Mouse (Mus musculus) cerebellum, adult 11-12 months (tissue): ENCODE results near the gene Sh3bp5.
A peak's percentile ranks its signal among the peaks of the same experiment; 100 is the strongest.

Experiments
- DNase-seq: peaks from one replicate; pipeline ENCODE4 v3.0.0; 2022

Gene Sh3bp5

DNA sequence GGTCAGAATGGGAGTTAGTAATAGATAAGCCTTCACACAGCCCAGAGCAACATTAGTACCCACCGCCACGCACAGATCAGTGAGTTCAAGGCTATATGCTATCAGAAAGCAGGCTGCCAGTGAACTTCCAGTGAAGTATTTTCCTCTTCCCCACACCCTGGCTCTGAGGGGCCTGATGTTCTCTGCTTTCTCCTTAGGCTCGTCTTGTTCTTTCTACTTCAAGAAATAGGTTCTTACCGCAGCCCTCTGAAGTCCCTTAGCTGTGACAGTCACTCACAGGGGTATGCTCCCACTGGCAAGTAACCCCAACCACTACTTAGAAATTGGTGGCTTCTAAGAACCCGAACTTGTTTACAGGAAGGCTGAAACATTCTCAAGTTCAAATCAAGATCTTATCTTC is 2.8 kb downstream of the Sh3bp5 start:
- DNase-seq, result no peak

DNA sequence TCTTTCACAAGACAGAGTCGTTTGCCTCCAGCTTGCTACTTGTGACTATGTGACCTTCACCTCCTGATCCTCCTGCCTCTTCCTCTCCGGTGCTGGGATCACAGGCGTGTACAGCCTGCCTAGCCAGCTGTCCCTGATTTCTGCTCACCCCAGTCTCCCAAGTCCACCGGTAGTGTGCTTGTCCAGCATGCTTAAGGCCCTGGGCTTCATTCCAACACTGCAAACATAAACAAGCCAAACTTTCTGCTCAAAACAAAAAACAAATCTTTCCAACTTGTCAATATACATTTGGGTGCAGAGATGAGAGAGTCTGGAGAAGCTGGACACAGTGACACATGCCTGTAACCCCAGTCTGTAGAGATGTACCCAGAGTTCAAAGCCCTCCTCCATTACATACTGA is 3.5 kb downstream of the Sh3bp5 start:
- DNase-seq, result peak; percentile 49

DNA sequence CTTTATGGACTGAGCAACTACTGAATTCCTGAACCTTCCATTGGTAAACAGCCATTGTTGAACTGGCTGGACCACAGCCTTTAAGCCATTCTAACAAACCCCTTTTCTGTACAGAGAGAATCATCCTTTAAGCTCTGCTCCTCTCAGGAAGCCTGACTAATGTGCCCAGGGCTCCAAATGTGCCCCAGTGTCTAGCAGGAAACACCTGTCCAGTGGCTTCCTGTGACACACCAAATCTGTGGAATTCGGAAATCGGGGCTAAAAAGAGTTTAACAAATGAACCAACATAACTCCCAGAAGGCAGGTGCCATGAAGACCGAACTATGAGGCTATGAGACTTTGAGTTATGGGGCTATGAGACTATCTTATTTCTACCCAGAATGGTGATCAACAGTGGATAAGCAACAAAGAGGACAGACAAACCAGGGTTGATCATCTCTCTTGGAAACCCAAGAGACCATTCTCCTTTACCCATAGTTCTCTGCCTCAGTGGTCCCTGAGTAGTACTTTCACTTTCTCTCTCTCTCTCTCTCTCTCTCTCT is 4.0 kb downstream of the Sh3bp5 start:
- no peak for DNase-seq

DNA sequence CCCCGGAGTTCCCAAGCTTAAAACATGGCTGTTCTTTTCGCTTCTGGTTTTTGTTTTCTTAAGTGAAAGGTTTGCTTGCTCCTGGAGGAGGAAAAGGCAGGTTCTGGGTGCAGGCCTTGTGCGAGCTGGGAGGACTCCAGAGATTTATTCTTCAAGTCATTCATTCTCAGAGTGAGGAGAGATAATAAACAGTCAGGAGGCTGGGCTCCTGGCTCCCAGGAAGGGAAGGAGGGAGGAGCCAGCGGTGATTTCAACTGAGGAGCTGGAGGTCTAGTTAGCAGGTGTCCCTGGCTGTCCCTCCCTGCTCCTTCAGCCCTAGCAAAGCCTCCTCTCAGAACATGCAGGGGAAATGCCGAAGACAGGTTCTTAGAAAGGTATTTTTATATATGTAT is 6.9 kb downstream of the Sh3bp5 start:
- peak; percentile 43 for DNase-seq

DNA sequence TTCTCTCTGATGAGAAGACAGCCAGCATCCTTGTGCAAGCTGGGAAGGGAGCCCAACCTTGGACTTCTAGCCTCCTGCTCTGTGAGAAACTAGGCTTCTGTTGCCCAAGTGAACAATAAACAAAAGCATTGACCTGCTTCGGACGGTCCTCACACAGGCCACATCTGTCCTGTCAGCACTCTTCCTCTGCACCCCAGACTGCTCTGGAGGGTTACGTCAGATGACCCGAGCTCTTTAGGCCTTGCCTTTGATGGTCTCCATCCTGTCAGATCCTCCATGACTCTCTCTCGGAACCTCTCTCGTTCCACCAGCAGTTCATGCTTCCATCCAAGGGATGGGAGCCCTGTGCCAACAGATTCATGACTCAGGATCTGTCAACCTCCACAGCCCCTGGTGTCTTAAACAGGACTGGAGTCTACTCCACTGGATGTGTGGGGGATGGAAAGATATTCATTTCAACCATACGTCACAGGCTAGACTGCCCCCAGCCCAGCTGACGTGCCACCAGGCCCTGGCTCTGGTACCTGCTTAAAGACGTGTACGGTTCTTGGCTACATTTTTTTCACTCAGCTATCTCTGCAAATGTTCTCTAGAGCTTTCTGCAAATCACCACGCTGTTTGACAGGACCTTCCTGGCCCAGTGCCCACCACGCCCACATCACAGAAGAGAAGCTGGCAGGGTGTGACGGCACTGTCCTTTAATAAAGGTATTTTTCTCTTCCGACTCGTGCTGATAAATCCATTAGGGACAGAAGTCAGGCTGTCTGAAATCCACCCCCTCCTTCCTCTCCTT is 7.5 kb downstream of the Sh3bp5 start:
- peak; percentile 82 for DNase-seq

DNA sequence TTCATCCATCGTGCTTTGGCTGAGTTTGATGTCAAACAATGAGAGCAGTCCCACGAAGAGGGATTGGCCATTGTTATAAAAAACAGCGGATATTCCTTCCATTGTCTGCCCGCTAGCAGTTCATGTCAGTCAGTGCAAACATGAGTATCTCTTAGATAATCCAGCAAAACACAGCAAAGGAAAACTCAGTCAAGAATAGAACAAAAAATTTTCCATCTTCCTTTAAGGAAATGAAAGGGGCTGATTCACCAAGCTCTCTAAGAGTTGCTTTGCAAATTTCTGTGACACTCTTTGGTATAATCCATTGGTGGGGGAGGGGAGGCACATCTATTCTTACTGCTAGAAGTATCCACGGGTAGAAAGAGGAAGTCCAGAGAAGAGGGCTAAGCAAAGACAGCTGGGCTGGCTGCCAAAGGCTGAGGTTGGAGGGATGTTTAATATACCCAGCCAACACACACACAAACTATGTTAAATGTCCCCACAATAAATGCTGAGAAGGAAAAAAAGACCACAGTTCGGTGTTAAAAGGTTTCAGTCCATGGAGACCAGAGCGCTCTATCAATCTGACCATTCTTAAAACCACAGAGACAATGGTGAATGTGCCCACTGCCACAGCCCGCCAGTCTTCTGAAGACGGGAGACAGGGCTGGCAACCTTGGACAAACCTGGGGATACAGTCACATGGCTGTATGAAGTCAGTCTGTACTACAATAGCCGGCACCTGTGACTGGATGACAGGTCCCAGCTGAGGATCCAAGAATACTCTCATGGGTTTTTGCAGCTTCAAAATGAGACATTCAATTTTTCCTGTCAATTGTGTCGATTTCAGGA is 12.7 kb downstream of the Sh3bp5 start:
- peak; percentile 45 for DNase-seq

DNA sequence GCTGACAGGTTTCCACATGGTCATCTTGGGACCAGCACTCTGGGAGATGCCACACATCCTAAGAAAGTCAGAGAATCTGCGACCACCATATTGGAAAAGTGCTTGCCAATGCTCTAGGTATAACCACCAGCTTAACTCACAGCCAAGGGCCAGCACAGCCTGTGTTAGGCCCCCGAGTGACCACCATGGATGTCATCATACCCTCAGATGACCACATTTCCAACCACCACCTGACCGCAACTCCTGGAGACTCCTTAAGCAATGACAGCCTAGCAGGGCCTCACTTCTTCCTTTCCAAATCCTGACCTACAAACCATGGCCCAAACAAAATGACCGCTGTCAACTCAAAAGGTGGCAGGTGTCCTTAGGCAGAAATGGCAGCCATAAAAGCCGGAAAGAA is 13.5 kb downstream of the Sh3bp5 start:
- peak; percentile 15 for DNase-seq

DNA sequence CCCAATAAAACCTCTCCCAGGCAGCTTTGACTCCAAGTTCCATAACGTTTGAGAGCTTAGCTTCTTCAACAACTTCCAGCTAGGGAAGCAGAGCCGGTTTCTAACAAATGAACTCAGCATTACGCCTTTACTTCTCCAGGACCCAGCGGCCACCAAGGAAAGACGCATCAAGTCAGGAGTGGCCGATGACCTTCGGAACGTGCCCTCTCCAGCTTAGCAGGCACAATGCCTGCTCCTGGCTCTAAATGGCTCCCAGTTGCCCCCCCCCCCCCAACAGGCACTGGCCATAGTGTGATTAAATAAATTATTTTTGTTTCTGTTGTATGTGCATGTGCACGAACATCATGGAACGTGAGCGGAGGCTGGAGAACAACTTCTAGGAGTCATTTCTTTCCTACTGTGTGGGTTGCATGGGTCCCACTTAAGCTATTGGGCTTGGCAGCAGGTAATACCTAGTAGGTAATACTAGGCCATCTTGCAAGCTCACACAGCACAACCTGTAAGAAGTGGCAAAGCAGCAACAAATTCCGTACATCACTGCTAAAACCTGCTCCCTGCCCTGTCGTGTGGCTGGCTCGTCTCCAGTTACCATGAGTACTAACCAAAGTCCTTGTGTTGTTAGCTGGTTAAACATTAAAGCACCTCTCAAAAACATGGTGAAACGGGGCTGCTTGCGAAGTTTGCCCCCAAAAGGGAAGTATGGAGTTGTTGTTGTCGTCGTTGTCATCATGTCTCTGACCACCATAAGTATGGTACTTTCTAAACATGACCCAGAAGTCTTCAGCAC is 14.2 kb downstream of the Sh3bp5 start:
- DNase-seq, result peak; percentile 28

DNA sequence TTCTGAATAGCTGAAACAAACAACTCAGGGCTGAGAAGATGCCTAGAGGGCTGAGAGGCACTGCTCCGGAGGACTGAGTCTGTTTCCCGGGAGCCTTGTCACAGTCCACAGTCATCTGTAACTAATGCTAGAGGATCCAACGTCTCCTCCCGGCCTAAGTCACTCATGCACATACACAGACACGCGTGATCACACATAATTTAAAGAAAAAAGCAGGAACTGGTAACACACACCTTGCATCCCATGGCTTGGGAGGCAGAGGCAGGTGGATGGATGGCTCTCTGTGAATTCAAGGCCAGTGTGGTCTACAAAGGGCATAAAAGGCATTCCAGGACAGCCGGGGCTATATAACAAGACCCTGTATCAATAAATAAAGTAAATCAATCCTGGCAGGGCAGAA is 14.9 kb downstream of the Sh3bp5 start:
- no peak for DNase-seq

DNA sequence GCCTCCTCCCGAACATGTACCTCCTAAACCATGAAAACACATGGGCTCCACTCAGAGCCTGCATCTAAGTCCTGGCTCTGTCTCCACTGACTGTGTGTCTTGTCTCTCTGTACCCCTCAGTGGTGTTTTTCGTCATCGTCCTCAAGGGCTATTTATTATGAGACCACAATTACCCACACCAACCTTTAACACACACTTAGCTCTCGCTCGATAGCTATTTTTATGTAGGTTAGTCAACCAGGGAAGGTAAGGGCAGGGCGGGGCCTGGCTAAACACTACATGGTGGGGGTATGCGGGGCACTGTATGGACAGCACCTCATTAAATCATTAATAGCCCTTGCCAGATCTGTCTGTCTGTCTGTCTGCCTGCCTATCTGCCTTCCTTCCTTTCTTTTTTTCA is 15.3 kb downstream of the Sh3bp5 start:
- DNase-seq, result no peak

DNA sequence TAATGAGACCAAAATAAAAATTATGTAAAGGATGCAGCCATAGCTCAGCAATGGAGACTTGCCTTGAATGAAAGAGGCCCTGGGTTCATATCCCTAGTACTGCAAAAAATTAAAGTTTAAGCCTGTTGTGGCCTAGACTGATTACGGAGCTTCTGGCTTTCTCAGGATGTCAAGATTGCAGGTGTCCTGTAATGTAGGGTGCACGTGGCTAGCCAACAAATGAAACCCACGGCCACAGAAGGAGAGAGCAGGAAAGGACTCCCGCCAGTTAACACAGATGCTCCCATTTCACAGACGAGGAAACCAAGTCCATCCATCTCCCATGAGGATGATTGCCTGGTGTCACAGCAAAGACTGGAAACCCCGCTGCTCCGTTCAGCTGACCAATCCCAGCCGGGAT is 15.7 kb downstream of the Sh3bp5 start:
- no peak for DNase-seq

DNA sequence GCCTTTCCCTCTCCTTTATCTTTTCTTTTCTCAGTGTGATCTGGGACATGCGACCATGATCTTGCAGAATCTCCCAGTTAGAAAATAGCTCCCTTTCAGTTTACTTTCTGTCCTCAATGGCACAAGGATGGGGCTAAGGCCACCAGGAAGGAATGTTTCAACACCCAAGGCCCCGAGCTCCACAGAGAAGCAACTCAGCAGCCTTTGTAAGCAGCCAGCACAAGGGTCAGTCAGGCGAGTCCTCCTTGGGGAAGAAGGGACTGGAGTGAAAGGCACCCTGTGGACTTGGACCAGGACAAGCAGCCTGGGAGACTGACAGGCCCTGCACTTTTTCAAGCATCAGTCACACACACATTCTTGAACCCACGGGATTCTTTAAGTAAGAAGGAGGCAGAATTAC is 16.6 kb downstream of the Sh3bp5 start:
- DNase-seq, result no peak

DNA sequence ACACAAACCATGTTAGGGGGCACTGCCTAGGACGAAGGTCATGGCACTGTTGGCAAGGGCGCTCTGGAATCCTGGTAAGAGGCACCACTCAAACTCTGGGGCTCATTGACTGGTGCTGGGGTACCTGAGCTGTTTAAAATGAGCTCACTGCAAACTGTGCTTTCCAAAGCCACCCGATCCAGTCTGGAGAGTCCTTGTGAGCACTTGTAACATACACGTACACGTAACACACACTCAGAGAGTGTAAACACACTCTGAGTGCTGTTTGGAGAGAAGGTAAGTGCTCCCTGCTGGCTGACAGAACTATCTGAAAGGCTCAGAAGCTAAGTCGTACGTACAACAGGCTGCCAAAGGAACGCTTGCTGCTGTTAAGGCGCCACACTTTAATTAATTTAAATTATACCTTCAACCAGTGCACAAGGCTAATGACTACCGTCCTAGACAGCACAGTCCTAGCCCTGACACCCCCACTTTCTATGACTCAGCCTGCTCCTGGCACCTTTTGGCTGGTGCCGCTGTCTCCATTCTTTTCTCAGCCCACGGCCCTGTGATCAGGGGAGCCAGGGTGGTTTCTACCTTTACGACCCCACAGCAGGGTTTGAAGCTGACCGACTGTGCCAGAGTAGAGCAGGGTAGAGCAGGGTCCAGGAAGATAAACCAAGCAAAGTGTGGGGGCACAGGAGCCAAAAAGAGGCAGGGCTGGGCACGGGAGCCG is 18.9 kb downstream of the Sh3bp5 start:
- DNase-seq, result peak; percentile 35

DNA sequence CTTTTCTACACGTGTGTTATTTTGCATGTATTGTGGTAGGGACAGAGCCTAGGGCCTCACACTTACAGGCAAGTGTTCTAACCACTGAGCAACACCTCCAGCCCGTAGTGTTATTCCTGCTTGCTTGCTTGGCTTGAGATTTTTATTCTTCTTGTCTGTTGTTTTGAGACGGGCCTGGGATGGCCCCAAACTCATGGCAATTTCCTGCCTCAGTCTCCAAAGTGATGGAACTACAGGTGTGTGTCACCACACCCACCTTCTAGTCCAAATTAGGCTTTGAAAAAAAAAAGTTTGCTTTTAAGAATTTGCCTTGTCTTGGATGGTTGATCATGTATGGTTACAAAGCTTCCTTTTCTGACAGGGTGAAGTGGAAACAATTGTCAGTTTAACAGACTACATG is 19.5 kb downstream of the Sh3bp5 start:
- no peak for DNase-seq

DNA sequence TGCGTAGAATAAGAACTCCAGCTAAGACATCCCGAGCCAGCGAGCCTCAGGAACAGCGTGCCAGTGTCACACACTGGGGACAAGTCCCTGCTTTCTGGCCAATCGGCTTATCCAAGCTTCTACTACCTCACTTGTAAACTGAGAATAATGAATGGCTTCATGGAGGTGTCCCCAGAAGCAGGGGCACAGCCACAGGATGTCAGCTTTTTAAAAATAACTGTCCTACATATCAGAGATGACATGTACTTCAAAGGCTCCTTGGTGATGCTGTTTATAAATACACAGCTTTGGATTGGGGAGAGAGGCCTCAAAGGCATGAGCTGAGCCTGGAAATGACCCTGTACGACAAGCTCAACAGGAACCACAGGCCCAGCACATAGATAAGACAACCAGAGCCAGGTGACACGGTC is 20.9 kb downstream of the Sh3bp5 start:
- DNase-seq, result no peak

DNA sequence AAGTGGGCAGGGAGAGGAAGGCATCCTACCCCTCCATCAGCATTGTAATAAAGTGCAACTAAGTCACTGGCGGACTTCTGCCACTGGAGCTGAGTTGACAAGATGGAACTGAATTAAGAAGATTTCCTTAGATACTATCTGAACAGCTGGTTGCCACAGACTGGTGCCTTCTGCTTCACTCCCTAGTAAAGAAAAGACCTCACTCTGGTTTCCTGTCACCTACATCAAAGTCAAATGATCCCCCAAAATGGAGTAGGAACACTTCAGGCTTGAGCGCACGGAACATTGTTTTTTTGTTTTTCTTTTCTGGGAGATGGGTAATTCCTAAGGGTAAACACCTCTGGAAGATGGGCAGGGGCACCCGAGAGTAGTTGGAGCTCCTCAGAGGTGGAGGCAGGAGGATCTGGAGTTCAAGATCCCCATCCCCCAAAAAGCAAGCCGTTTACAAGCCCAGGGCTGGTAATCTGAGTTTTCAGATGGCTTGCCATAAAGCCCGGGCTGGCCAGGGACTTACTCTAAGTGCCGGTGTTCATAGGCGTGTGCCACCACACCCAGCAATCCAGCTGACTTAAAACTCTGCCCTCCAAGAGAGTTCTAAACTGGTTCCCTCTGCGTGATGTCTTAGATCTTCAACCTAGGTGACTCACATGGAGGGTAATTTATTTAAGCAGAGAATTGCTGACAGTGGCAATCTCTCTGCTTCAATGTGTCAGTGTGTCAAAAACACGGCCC is 21.5 kb downstream of the Sh3bp5 start:
- DNase-seq, result peak; percentile 32

DNA sequence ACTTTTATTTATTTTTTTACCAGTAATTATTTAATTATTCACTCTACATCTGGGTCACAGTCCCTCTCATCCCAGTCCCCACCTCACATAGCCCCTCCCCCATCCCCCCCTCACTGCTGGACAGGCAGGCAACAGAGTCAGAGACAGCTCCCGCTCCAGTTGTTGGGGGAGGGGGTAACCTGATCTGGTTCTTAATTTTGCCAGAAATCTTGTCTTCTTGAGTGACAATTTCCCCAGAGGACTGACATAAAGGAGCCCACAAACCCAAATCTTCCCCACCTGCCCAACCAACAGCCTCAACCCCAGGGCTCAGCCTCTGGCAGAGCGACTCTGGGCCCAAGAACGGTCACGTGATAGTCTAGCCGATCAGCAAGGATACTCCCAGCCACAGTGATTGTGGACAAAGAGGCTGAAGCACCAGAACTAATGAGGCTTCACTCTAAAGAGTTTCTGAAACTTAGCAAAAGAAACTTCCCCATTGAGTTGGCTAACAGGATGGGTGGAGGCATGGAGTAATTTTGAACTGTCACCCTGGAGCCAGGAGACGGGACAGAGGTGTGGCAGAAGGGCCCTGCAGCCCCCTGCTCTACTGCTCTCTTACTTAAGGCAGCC is 22.3 kb downstream of the Sh3bp5 start:
- DNase-seq, result peak; percentile 39

DNA sequence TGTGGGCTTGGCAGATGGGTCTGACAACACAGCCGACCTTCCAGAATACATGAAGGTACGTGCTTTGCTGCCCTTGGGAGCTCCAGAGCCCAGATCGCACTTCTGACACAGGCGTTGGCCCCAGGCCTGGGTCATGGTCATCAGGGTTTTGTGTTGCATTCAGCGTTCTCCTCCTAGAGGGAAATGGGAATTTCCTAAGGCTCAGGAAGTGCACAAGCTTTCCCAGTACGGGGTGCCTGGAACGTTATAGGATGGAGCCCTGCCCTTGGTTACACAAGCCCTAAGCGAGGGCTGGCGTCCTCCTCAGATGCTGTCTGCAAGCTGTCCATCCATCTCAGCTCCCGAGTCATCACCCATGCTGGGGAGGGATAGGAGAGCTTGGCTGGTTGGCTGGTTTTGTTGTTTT is 23.2 kb downstream of the Sh3bp5 start:
- DNase-seq, result peak; percentile 76

DNA sequence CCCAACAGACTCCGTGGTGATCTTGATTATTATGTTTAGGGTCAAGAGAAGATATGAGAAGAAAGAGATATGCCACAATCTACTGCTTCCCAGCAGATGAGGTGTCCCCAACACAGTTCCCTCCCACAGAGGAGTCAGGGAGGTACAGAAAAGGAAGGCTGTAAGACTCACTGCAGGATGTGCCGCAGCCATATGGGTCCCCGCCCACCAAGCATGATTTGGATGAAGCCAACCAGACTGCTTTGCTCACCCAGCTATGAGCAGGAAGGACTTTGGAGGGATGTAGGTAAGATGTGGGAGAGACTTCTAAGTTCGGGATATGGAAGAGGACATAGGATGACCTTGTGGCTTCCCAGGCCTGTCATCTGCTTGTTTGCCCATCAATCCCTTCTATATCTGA is 25.1 kb downstream of the Sh3bp5 start:
- DNase-seq, result no peak

DNA sequence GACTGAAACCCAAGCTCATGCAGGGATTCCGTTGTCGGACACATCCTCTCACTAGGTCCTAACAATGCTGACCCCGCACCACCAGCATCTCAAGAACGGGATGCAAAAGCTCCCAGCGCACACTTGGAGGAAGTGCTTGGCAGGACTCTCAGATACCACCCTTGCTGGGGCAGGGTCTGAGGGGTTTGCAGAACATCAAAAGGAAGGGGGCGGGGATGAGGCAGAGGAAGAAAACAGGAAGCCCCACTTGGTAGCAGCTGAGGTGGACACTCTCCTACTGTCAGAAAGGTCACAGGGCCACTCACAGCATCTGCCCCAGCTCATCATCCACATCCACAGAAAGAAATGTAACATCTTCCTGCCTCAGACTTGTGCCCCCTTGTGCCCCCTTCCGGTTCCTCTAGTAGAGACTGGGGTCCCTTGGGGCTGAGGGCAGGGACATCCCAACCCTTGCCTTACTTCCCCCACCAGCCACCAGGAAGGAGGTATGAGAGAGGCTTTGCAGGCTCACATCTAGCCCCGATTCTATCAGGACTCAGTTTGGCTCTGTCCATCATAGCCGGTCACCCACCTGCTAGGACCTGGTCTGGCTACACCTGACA is 25.7 kb downstream of the Sh3bp5 start:
- no peak for DNase-seq

DNA sequence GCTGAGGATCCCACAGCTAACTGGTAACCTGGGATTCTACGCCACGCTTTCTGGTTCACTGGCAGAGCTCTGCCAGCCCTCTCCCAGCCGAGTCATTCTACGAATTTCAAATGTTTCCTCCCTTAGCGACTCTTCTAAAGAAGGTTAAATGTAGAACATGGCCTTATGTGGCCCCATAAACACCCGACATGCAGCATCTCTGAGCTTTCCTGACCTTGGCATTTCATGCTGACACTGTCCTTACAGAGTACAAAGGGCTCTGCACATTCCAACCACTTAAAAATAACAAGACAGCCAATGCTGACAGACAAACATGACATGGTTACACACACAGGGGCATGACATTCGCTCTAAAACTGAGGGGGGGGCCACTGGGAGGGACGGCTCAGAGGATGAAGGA is 27.2 kb downstream of the Sh3bp5 start:
- no peak for DNase-seq
